Mouse (Mus musculus): ENCODE results near the gene Gm28230.

- TF ChIP-seq CTCF (IDR thresholded peaks at IDR 0.05; ENCODE audit: low read depth) (no peak), EP300 (IDR thresholded peaks at IDR 0.05; ENCODE audit: low read depth) (no peak)
Observed at GRCm38 (mm10) chr2:74687698-74688555, 38.6 kb upstream of the Gm28230 start.
